15 mouse cellular contexts compared by ENCODE assay signal in genomic region chr9:98489532-98489931, GRCm38 (mm10). TPM values are rescaled to one million over a fixed set of nuclear protein-coding genes. Genes with fewer than 3 reads are reported as not detected.
DNase-seq lines count a peak whose midpoint lies in the region; ATAC-seq lines count a peak whose summit lies in the region.
"Had no signal": no experiment of that assay in that cellular context is flagged by ENCODE, and none has a peak within 500 bp of the region (broad histone marks: within the 10 kb centered on the region; RNA-seq: fewer than 3 reads in every experiment).

No protein-coding gene starts in this region.

- no peak overlapping the region for H3K4me2 ChIP-seq in heart, embryonic 12.5 days
- H3K4me2 ChIP-seq in liver, embryonic 11.5 days = peak overlapping the region; percentile 58
- H3K4me2 ChIP-seq in stomach, embryonic 15.5 days = no peak overlapping the region
- H3K4me2 ChIP-seq: limb, embryonic 13.5 days had no signal

- H3K9ac ChIP-seq in heart, embryonic 12.5 days = no peak overlapping the region
- H3K9ac ChIP-seq in liver, embryonic 11.5 days (ENCODE audit: low read depth, low read length) = peak overlapping the region; percentile 27; the same call in 1 of the 2 replicates
- no peak overlapping the region for H3K9ac ChIP-seq in stomach, embryonic 15.5 days
- H3K9ac ChIP-seq: limb, embryonic 13.5 days had no signal

- H3K27me3 ChIP-seq in heart, embryonic 12.5 days (replicated peaks) = no peaks in the 10 kb centered on the region
- H3K27me3 ChIP-seq in liver, embryonic 11.5 days (replicated peaks; ENCODE audit: control insufficient read depth, insufficient read depth, low read length) = no peaks in the 10 kb centered on the region
- H3K27me3 ChIP-seq in stomach, embryonic 15.5 days (replicated peaks) = no peaks in the 10 kb centered on the region
- H3K27me3 ChIP-seq: limb, embryonic 13.5 days had no signal

- ATAC-seq in heart, embryonic 12.5 days (ENCODE audit: insufficient number of reproducible peaks, low FRiP score) = peak; percentile 55; the same call in 1 of the 2 replicates
- ATAC-seq in liver, embryonic 11.5 days (replicated peaks; ENCODE audit: low FRiP score) = peak; percentile 86
- peak; percentile 38; the same call in 1 of the 2 replicates for ATAC-seq in stomach, embryonic 15.5 days (ENCODE audit: insufficient read depth, low FRiP score, low read depth)
- ATAC-seq: activated CD4-positive, CD25-positive, alpha-beta regulatory T cell, adult 4 months had no signal

- DNase-seq in heart, adult 8-10 months (ENCODE audit: low spot score) = no peak
- peak; percentile 51 for DNase-seq in c-Kit-positive CD71-negative TER-119-negative erythroid progenitor cells, embryonic 14.5 days (ENCODE audit: low read depth)
- peak; percentile 71 for DNase-seq in liver, embryonic 11.5 days (ENCODE audit: low spot score)
- DNase-seq in neural tube, embryonic 10.5 days (ENCODE audit: extremely low spot score, low spot score) = no peak
- DNase-seq in adrenal gland, postnatal 25 days = no peak
- no peak for DNase-seq in cerebellum, adult 18-20 months
- DNase-seq: cerebellum, adult 9-10 months; midbrain, embryonic 14.5 days had no signal

- no peaks in the 10 kb centered on the region for H3K9me3 ChIP-seq in heart, embryonic 12.5 days (replicated peaks)
- no peaks in the 10 kb centered on the region for H3K9me3 ChIP-seq in liver, embryonic 11.5 days (ENCODE audit: control insufficient read depth, low read length)
- no peaks in the 10 kb centered on the region for H3K9me3 ChIP-seq in stomach, embryonic 15.5 days
- H3K9me3 ChIP-seq: limb, embryonic 13.5 days had no signal

- WGBS in heart, embryonic 12.5 days = 53% methylated on average over 4 of the region's 4 CpGs
- 23% methylated on average over 4 of the region's 4 CpGs for WGBS in liver, embryonic 11.5 days
- 68% methylated on average over 4 of the region's 4 CpGs for WGBS in stomach, embryonic 15.5 days

- no peaks in the 10 kb centered on the region for H3K36me3 ChIP-seq in heart, embryonic 12.5 days
- no peaks in the 10 kb centered on the region for H3K36me3 ChIP-seq in liver, embryonic 11.5 days (ENCODE audit: control insufficient read depth, insufficient read depth, low read length)
- H3K36me3 ChIP-seq in stomach, embryonic 15.5 days = no peaks in the 10 kb centered on the region
- H3K36me3 ChIP-seq: limb, embryonic 13.5 days had no signal

- H3K27ac ChIP-seq in heart, embryonic 12.5 days (ENCODE audit: poor library complexity, severe bottlenecking) = no peak overlapping the region
- H3K27ac ChIP-seq in liver, embryonic 11.5 days (ENCODE audit: low read depth, low read length) = peak overlapping the region; percentile 87
- H3K27ac ChIP-seq in stomach, embryonic 15.5 days = peak overlapping the region; percentile 26; the same call in 1 of the 2 replicates
- H3K27ac ChIP-seq: layer of hippocampus, adult 2 months; left cerebral cortex, adult 2 months; limb, embryonic 13.5 days had no signal

- H3K4me3 ChIP-seq in heart, embryonic 12.5 days = no peak overlapping the region
- no peak overlapping the region for H3K4me3 ChIP-seq in liver, embryonic 11.5 days (ENCODE audit: low read depth, low read length)
- no peak overlapping the region for H3K4me3 ChIP-seq in stomach, embryonic 15.5 days (replicated peaks)
- H3K4me3 ChIP-seq: layer of hippocampus, adult 2 months; left cerebral cortex, adult 2 months; limb, embryonic 13.5 days had no signal

- H3K4me1 ChIP-seq in heart, embryonic 12.5 days (replicated peaks) = peaks cover 14% of the 10 kb centered on the region; the same call in 1 of the 2 replicates
- H3K4me1 ChIP-seq in liver, embryonic 11.5 days (replicated peaks; ENCODE audit: control insufficient read depth, insufficient read depth, low read length) = peaks cover 45% of the 10 kb centered on the region
- no peaks in the 10 kb centered on the region; the same call in 1 of the 2 replicates for H3K4me1 ChIP-seq in stomach, embryonic 15.5 days
- H3K4me1 ChIP-seq: limb, embryonic 13.5 days had no signal

RNA-seq across cellular contexts. Expression of gene Rbp2, which starts 3.6 kb away (rescaled TPM):
- polyA plus RNA-seq in heart, embryonic 12.5 days (2016; fragmentation: Nextera tagmentation; extraction: Ambion mirVana) = 0.31 and 0.33 TPM in 2 replicates
- not detected for total RNA-seq in heart, adult 8-10 months (2022)
- 1.9 and 2.9 TPM in 2 replicates for polyA plus RNA-seq in liver, embryonic 11.5 days (2014; fragmentation: Nextera tagmentation; extraction: Ambion mirVana)
- 69.8 and 72.8 TPM in 2 replicates for polyA plus RNA-seq in stomach, embryonic 15.5 days (2015; fragmentation: Nextera tagmentation; extraction: Ambion mirVana)
- not detected in 2 replicates for total RNA-seq in adrenal gland, postnatal 25 days (2021)
- total RNA-seq: heart, adult 18-20 months; layer of hippocampus, adult 2 months; left cerebral cortex, adult 2 months had no signal
- polyA plus RNA-seq: activated CD4-positive, CD25-positive, alpha-beta regulatory T cell, adult 4 months; limb, embryonic 13.5 days; midbrain, embryonic 14.5 days had no signal

Comparison
In these comparisons a context has a peak if more than half of its experiments do, and no peak if none do; other contexts are left out.
1. DNase-seq: peak in c-Kit-positive CD71-negative TER-119-negative erythroid progenitor cells, embryonic 14.5 days (single experiment) and liver, embryonic 11.5 days (single experiment); none in heart, adult 8-10 months (single experiment), neural tube, embryonic 10.5 days (single experiment), adrenal gland, postnatal 25 days (single experiment) and cerebellum, adult 18-20 months (0 of 2).
2. RNA of gene Rbp2, which starts 3.6 kb away (polyA plus RNA-seq): 69.8 to 72.8 TPM in stomach, embryonic 15.5 days; 1.9 to 2.9 TPM in liver, embryonic 11.5 days and 0.31 to 0.33 TPM in heart, embryonic 12.5 days; every median in the first group is over 10 times any median in the second.
3. Peak in every context shown above with its lines, with median percentiles within 50 percentile points of each other: ATAC-seq.